Mouse (Mus musculus) cerebellum, adult 2 months (tissue): Measurements from ENCODE around the gene Cdk9.

ENCODE experiments used
- CTCF ChIP-seq: fragments of 200-500 bp; IDR thresholded peaks from 2 replicates; pipeline ENCODE4 v1.5.1; 2011; ENCODE audit warnings: low read depth, mild to moderate bottlenecking, control low read depth, low read length, moderate library complexity, borderline replicate concordance; ENCODE audit not compliant: insufficient read depth
- POLR2A ChIP-seq: fragments of 200-500 bp; IDR thresholded peaks from 2 replicates; pipeline ENCODE4 v1.6.1; 2011; ENCODE audit warnings: low read length, control low read depth, borderline replicate concordance; ENCODE audit not compliant: insufficient read depth

- TF ChIP-seq CTCF (no peak), POLR2A (no peak)
These were observed 28.0 kb downstream of the Cdk9 start for GRCm38 (mm10) chr2:32684681-32685428.
